Mouse (Mus musculus) heart, embryonic 11.5 days (tissue): Measurements from ENCODE around the gene Prdm5. TPM values are rescaled to one million over a fixed set of nuclear protein-coding genes. Genes with fewer than 3 reads are reported as not detected.

Experiments
- ATAC-seq: fragments of 200-750 bp; cut with Nextera tagmentation; replicated peaks from 2 replicates; pipeline ENCODE4 v1.8.0; 2017; ENCODE audit warnings: moderate library complexity; ENCODE audit not compliant: insufficient number of reproducible peaks, low FRiP score, low TSS enrichment
- H3K27ac ChIP-seq: fragments of 300-500 bp; sonication (generic); 2 replicates; pipeline ENCODE4 v1.5.1; 2014; ENCODE audit warnings: mild to moderate bottlenecking, low read depth, low read length
- H3K27me3 ChIP-seq: fragments of 300-500 bp; sonication (generic); 2 replicates; pipeline ENCODE4 v1.6.1; 2014; ENCODE audit warnings: mild to moderate bottlenecking, low read length, mixed read lengths; ENCODE audit not compliant: control insufficient read depth, insufficient read depth
- H3K36me3 ChIP-seq: fragments of 300-500 bp; sonication (generic); 2 replicates; pipeline ENCODE4 v1.6.1; 2014; ENCODE audit warnings: mild to moderate bottlenecking, low read length, moderate library complexity, mixed read lengths; ENCODE audit not compliant: control insufficient read depth, insufficient read depth
- H3K4me1 ChIP-seq: fragments of 300-500 bp; sonication (generic); 2 replicates; pipeline ENCODE4 v1.6.1; 2014; ENCODE audit warnings: low read length; ENCODE audit not compliant: control insufficient read depth, insufficient read depth
- H3K4me2 ChIP-seq: fragments of 300-500 bp; sonication (generic); 2 replicates; pipeline ENCODE4 v1.6.1; 2014; ENCODE audit warnings: mild to moderate bottlenecking, moderate library complexity
- H3K4me3 ChIP-seq: fragments of 300-500 bp; sonication (generic); 2 replicates; pipeline ENCODE4 v1.5.1; 2014; ENCODE audit warnings: low read depth, low read length
- H3K9ac ChIP-seq: fragments of 300-500 bp; sonication (generic); 2 replicates; pipeline ENCODE4 v1.6.1; 2014; ENCODE audit warnings: mild to moderate bottlenecking, low read depth, low read length, moderate library complexity
- H3K9me3 ChIP-seq: fragments of 300-500 bp; sonication (generic); replicated peaks from 2 replicates; pipeline ENCODE4 v1.6.1; 2016; ENCODE audit warnings: low read length; ENCODE audit not compliant: control insufficient read depth
- WGBS: fragments of 180-500 bp; shearing (Covaris S2); extraction: QIAGEN DNeasy Blood & Tissue Kit; methylation state at CpG from one replicate; pipeline ENCODE4 v1.1.7; 2014; ENCODE audit not compliant: insufficient replicate concordance; 5-methylcytosine and 5-hydroxymethylcytosine counted together
- polyA plus RNA-seq: library from polyadenylated mRNA; unstranded; fragments of >200 nt; fragmentation: Nextera tagmentation; extraction: Ambion mirVana; gene quantifications from 2 replicates; pipeline ENCODE4 v1.2.1, GENCODE M21; 2014

Prdm5 gene
- polyA plus RNA-seq, 1 experiment from 2014 or later, result 14.6 TPM

DNA sequence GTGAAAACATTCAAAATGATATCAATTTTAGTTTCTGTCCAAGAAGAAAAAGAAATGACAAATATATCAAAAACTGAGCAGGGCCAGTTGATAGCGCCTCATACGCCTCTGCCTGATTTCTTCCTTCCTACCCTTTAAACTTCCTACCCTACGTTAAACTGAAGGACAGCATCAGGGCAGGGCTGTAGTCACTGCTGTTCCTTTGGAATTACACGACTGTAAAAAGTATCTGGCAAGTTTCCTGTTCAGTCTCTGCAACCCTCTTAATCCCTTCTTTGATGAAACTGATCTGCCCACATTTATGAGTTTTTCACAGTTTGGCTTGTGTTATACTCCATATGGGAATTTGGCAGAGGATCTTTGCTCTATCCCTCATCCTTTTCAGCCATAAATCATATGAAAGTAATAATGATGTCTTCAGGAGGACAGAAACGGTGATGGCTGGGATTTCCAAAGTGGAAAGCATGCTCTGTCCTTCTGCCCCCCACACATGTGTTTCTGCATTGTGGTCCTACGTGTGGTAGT, 93.0 kb downstream of the Prdm5 start:
- H3K4me3 ChIP-seq, result no peak overlapping the region
- H3K27ac ChIP-seq, result no peak overlapping the region
- 83% methylated on average over 6 of the region's 6 CpGs for WGBS
- no peaks in the 10 kb centered on the region for H3K27me3 ChIP-seq
- H3K4me1 ChIP-seq, result no peaks in the 10 kb centered on the region
- H3K9me3 ChIP-seq, result no peaks in the 10 kb centered on the region
- H3K9ac ChIP-seq, result no peak overlapping the region
- H3K36me3 ChIP-seq, result peaks cover 4% of the 10 kb centered on the region; the same call in 1 of the 2 replicates
- no peak for ATAC-seq
- H3K4me2 ChIP-seq, result no peak overlapping the region

GRCm38 (mm10) chr6:65878300-65878699, 99.5 kb downstream of the Prdm5 start:
- no peak overlapping the region for H3K4me2 ChIP-seq
- no peaks in the 10 kb centered on the region for H3K4me1 ChIP-seq
- no peaks in the 10 kb centered on the region for H3K27me3 ChIP-seq
- H3K27ac ChIP-seq, result no peak overlapping the region
- H3K9ac ChIP-seq, result no peak overlapping the region
- WGBS, result 100% methylated on average over 1 of the region's 1 CpGs
- no peaks in the 10 kb centered on the region for H3K9me3 ChIP-seq
- no peak for ATAC-seq
- H3K4me3 ChIP-seq, result no peak overlapping the region
- peaks cover 4% of the 10 kb centered on the region; the same call in 1 of the 2 replicates for H3K36me3 ChIP-seq

DNA sequence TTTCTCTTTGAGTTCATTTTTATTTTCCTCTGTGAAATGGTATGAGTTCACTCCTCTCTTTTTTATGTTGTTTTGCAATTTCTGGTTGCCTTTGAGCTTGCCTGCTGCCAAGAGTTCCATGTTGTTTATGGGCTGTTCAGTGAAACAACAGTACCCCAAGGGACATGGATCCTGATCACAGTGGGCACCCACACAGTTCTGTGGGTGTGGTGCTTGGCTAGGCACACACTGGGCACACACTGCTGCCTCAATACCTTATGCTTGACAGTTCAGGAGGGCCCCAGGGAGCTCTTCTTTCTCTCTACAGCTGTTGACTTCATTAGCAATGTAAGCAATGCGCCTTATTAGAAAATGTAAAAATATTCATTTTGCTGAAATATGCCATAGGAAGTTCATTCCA, 110.0 kb downstream of the Prdm5 start:
- H3K27ac ChIP-seq, result no peak overlapping the region
- no peaks in the 10 kb centered on the region for H3K27me3 ChIP-seq
- WGBS, result 92% methylated on average over 1 of the region's 1 CpGs
- ATAC-seq, result no peak
- no peak overlapping the region for H3K4me2 ChIP-seq
- no peak overlapping the region for H3K4me3 ChIP-seq
- H3K9ac ChIP-seq, result no peak overlapping the region
- no peaks in the 10 kb centered on the region for H3K9me3 ChIP-seq
- H3K36me3 ChIP-seq, result 0 out of 2 replicates have a peak, but pooled peaks cover 3% of the 10 kb centered on the region
- no peaks in the 10 kb centered on the region for H3K4me1 ChIP-seq

DNA sequence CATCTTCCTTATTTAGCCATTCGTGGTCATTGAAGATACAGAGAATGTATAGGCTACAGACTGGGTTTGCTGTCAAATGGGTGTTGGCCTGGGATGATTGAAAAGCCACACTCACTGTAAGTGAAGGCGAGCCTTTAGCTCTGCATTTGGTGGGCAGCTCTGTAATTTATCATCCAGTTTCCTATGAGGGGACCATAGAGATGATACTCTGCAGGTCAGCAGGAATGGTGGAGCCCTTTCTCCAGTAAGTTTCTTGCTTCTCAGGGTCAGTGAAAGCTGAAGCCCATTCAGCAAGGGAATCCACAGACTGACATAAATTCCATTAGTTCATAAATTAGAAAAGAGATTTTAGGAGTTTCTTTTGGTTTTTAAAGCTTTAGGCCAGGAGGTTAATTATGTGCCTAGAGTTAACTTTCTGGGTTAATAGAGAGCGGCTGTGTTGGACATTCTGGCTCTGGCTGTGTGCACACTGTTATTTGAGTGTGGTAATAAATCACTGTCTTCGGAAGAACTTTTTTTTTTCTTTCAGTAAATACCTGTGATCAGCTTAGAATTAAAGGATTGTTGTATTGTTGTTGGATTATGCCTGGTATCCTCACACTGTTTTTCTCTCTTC, 113.4 kb downstream of the Prdm5 start:
- 0 out of 2 replicates have a peak, but pooled peaks cover under 1% of the 10 kb centered on the region for H3K36me3 ChIP-seq
- H3K27ac ChIP-seq, result no peak overlapping the region
- H3K4me1 ChIP-seq, result no peaks in the 10 kb centered on the region
- 74% methylated on average over 4 of the region's 4 CpGs for WGBS
- no peak overlapping the region for H3K4me2 ChIP-seq
- no peak overlapping the region for H3K4me3 ChIP-seq
- no peak for ATAC-seq
- no peaks in the 10 kb centered on the region for H3K27me3 ChIP-seq
- H3K9me3 ChIP-seq, result no peaks in the 10 kb centered on the region
- H3K9ac ChIP-seq, result no peak overlapping the region

DNA sequence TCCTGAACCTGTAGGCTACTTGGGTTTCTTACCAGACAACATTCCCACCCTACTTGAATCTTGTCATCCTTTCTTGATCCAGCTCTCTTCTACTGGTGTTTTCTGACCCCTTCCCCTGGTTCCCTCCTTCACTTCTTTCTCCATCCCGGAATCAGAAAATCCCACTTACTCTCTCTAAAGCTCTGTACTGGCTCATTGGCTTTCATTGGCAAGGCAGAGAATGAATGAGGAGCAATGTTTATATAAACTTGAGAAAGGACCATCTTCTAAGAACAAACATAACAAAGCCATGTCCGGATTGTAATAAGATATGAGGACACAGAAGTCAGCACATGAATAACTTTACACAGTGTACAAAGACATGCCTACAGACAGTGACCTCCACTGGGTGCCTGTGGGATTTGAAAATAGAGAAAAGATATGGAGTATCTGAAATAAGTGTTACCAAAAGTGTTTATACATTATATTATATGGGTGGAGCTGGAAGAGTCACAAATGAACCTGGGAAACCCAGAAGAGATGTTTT, 127.9 kb downstream of the Prdm5 start:
- 79% methylated on average over 2 of the region's 2 CpGs for WGBS
- H3K4me1 ChIP-seq, result no peaks in the 10 kb centered on the region
- no peak overlapping the region for H3K27ac ChIP-seq
- no peaks in the 10 kb centered on the region for H3K9me3 ChIP-seq
- ATAC-seq, result no peak
- no peaks in the 10 kb centered on the region for H3K36me3 ChIP-seq
- no peak overlapping the region for H3K9ac ChIP-seq
- no peak overlapping the region for H3K4me2 ChIP-seq
- no peaks in the 10 kb centered on the region for H3K27me3 ChIP-seq
- H3K4me3 ChIP-seq, result no peak overlapping the region

GRCm38 (mm10) chr6:65915421-65915820, 136.6 kb downstream of the Prdm5 start:
- Histone ChIP-seq H3K4me3 (no peak overlapping the region), H3K9me3 (no peaks in the 10 kb centered on the region), H3K27me3 (no peaks in the 10 kb centered on the region), H3K4me1 (no peaks in the 10 kb centered on the region), H3K4me2 (no peak overlapping the region), H3K36me3 (no peaks in the 10 kb centered on the region), H3K27ac (no peak overlapping the region), H3K9ac (no peak overlapping the region)
- no peak for ATAC-seq
- WGBS, result 77% methylated on average over 5 of the region's 5 CpGs

DNA sequence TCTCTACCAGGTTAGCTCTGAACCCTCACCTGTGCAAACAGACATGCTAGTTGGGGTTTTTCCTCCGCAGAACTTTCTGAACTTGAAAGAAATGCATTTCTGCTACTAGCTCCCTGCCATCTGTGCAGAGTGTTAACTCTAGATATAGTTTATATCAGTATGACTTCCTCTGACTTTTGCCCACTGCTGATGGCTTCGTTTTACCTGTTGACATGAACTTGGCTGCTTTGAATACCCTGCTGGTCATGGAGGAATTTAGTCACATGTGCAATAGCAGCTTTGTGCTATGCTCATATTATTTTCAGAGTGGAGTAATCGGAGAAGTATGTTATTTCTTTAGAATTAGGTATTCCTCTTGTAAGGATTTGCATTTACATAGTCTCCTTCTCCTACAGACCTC, 142.9 kb downstream of the Prdm5 start:
- Histone ChIP-seq H3K4me1 (no peaks in the 10 kb centered on the region), H3K9ac (no peak overlapping the region), H3K27me3 (no peaks in the 10 kb centered on the region), H3K4me2 (no peak overlapping the region), H3K4me3 (no peak overlapping the region), H3K36me3 (no peaks in the 10 kb centered on the region), H3K27ac (no peak overlapping the region), H3K9me3 (no peaks in the 10 kb centered on the region)
- no peak for ATAC-seq
- 59% methylated on average over 3 of the region's 3 CpGs for WGBS

- ATAC-seq, result no peak
- Histone ChIP-seq H3K27ac (no peak overlapping the region), H3K4me2 (no peak overlapping the region), H3K9me3 (no peaks in the 10 kb centered on the region), H3K4me1 (no peaks in the 10 kb centered on the region), H3K4me3 (no peak overlapping the region), H3K27me3 (no peaks in the 10 kb centered on the region), H3K36me3 (no peaks in the 10 kb centered on the region), H3K9ac (no peak overlapping the region)
- WGBS, result 87% methylated on average over 4 of the region's 4 CpGs
Measured at GRCm38 (mm10) chr6:65923501-65924084, 144.8 kb downstream of the Prdm5 start.
